Mouse (Mus musculus): ENCODE data around the gene Kcmf1.
"Not testable (repeated sequence)": the region's sequence is repeated elsewhere in the genome, so short reads cannot be mapped to it uniquely, and the experiment has no call there.

Kcmf1 gene

DNA sequence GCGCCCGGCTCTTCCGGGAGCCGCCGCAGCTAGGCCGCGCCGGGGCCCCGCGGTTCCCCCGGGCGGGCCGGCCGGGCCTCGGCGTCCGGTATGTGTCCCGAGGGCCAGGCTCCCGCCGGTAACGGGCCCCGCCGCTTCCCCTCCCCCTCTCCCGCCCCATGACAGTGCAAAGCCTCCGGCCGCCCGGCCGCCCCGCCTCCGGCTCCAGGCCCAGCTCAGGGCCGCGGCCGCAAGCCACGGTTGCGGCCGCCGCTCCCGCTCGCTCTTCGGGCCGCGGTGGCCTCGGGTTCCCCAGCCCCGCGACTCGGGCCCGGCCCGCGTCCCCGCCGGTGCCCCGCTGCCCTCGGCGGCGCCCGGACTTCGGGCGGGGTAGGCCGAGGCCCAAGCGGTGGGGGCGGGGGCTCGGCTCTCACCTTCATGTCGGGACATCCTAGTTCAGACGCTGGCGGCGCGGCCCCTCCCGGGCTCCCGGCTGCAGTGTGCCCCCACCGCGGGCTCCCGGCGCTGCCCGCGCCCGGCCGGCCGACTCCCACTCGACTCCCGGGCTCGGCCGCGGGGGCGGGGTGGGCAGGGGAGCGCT lies 488 bp downstream of the Kcmf1 start:
- peak in 1 of 2 experiments; percentile 73 for DNase-seq (ENCODE audit: low spot score in 2 of 2)

DNA sequence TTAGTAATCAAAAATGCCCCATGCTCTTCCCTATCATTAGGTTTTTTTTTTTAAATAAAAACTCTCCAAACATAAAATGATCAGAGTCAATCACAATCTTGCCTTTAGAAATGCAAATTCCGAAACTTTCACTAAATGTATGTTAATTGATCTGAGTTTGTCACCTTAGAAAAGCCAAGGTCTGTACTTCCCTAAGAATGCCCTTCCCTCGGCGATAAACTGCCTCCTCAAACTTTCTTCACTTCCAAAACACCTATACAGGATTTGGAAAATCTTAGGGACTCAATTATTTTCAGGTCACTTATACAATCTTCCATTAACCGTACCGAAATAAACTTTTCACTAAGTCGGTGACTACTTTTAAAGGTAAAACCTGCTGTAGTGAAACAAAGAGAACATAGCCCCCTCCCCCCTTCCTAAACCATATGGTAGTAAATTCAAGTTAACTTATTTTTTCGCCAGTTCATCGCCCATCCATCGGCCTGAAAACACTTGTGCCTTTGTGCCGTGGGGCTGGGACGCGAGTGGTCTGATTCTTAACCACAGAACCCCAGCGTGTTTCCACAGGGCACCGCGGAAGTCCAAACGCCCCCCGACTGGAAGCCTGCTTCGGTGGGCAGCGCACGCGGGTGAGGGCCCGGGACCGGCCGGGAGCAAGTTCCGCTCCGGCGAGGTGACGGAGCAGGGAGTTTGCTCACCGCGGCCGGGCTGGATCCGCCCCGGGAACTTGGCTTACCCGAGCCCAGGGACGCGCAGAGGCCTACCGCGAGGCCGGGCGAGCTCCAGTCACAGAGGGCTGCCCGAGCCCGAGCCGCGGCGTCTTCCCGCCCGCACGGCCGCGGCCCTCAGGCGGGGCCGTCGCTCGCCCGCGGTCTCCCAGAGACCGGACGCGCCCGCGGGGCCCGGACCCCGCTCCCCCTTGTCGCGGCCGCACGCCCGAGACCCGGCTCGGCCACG lies 1.3 kb downstream of the Kcmf1 start:
- DNase-seq (ENCODE audit: low spot score in 2 of 2), result peak; percentile 66 to 69

- DNase-seq (ENCODE audit: low spot score in 2 of 2), result no peak
These were observed 4.8 kb downstream of the Kcmf1 start for GRCm38 (mm10) chr6:72895000-72895399.

DNA sequence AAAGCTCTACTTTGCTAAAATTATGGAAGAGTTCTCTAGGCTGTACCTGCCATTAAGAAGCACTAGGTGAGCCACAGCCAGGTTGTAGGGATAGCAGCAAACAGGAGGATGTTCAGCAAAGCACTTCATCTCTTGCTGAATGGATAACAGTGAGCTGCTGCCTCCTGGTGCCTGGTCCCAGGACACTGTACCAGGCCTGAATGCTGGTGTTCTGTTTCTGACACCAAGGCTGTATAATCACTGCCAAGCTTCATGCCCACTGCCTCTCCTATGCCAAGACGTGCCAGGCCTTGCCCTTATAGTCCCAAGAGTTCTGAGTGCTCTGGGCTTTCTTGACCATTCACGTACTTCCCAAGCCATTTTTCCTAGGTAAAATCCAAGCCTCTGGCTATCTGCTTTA lies 8.5 kb downstream of the Kcmf1 start:
- DNase-seq (ENCODE audit: low spot score in 2 of 2), result peak; percentile 40 to 43

DNA sequence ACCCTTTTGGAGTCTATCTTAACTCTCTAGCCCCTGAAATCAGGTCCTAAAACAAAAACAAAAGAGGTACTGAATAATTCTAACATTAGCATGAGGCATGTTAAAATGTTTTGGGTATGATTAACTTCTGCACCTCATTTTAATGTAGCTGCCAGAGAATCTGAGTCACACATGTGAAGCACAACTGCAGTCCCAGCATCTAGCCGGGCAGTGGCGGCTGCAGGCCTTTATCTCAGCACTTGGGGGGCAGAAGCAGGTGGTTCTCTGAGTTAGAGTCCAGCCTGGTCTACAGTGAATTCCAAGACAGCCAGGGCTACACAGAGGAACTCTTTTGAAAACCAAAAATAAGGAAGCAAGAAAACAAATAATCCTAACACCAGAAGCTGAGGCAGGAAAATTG lies 11.1 kb downstream of the Kcmf1 start:
- no peak for DNase-seq (ENCODE audit: low spot score in 2 of 2)

GRCm38 (mm10) chr6:72885268-72885667 lies 14.5 kb downstream of the Kcmf1 start:
- no peak for DNase-seq (ENCODE audit: low spot score in 2 of 2)

- DNase-seq (ENCODE audit: low spot score in 2 of 2), result no peak
These were observed 15.0 kb downstream of the Kcmf1 start for GRCm38 (mm10) chr6:72884767-72885166.

GRCm38 (mm10) chr6:72882661-72883458 lies 16.9 kb downstream of the Kcmf1 start:
- no peak for DNase-seq (ENCODE audit: low spot score in 2 of 2)

- DNase-seq (ENCODE audit: low spot score in 2 of 2), result no peak
These were observed 17.6 kb downstream of the Kcmf1 start for GRCm38 (mm10) chr6:72882222-72882621.

- no peak for DNase-seq (ENCODE audit: low spot score in 2 of 2)
These were observed 18.2 kb downstream of the Kcmf1 start for GRCm38 (mm10) chr6:72881619-72881979.

DNA sequence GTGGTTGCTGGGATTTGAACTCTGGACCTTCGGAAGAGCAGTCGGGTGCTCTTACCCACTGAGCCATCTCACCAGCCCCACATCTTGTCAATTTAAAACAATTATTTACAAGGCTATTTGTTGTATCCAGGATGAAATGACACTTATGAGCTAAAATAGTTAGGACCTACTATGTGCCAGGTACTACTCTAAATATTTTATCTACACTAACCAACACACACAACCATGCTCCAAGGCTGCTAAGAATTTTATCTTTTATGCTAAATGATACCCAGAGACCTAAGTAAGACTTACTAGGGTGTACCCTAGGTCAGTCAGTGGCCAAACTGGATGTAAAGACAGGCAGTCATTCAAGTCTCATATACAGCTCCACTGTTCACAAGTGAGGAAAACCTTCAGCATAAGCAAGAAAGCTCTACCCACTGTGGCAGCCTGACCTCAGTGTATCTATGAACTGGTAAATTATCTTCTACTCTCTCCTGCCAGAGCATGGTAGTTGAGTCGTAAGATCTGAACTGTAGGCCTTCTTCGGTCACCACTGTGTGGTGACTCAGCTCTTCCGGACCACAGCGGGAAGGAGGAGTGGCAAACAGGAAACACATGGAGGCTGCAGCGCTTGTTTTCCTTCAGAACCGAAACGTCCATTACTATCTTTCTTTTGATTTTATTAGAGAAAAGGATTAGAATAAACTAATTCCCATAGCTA lies 18.7 kb downstream of the Kcmf1 start:
- no peak for DNase-seq (ENCODE audit: low spot score in 2 of 2)

DNA sequence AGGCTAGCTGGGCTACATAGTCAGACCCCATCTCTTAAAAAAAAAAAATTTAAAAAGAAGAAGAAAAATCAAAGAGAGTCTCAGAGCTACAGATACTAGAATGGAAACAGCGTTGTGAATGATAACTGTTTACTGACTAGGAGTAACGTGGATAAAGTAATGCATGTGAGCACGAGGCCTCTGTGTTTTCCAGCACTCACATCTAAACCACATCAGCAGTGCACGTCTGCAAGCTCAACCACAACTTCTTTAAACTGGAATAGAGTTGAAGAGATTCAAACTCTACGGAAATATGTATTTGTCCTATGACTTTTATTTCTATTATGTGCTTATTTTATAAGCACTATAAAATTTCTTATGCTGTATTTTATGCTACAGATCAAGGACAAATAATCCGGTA lies 23.1 kb downstream of the Kcmf1 start:
- DNase-seq (ENCODE audit: low spot score in 2 of 2), result no peak

DNA sequence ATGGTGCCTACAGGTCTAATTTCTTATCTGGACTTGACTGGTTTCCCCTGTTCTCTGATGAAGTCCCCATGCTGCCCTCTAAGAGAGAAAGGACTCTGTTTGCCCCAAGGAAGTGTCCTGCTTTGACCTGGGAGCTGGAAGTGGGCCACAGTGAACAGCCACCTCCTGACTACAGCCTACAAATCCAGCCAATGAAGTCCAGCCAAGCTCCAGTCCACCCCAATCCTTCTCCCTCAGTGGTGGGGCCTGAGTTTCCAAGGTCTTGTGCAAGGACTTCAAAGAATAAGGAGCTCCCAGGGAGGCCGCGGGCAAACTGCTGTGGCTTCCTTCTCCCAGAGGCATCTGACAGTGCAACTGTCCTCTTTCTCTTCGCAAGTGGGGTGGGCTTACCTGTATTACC lies 26.4 kb downstream of the Kcmf1 start:
- DNase-seq (ENCODE audit: low spot score in 2 of 2), result peak; percentile 50 to 57

DNA sequence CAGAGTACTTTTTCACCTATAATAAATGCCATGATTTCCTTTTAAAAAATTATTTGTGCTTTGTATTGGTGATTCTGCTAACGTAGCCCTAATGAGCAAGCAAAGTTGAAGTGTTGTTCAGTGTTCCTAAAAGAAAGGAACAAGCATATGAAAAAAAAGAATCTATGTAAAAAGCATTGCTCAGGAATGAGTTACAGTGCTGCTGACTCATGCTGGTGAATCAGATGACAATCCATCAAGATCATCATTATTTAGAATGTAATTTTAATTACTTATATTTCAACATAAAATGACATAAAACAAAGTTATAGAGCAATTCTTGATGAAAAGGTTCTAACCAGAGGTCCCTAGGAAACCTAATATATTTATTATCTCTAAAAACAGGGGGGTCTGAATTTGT lies 27.5 kb downstream of the Kcmf1 start:
- DNase-seq (ENCODE audit: low spot score in 2 of 2), result no peak

DNA sequence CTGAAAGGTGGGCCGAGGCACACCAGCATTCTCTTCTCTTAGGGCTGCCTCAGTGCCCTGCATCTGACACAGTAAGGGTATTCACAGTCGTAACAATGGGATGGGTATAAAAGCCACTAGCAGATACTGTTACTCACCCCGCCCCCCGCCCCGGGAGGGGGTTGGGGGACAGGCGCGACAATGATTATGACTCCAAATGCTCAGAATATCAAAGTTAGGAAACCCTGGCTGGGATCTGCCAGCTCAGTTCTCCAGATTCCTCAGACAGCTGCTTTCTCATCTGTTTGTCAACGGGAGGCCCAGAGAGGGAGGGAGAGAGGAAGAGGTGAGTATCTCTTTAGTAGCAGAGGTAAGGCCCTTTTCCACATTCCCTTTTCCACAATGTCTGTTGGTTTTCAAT lies 30.2 kb downstream of the Kcmf1 start:
- peak in 1 of 2 experiments; percentile 25 for DNase-seq (ENCODE audit: low spot score in 2 of 2)

GRCm38 (mm10) chr6:72868688-72869087 lies 31.1 kb downstream of the Kcmf1 start:
- no peak for DNase-seq (ENCODE audit: low spot score in 2 of 2)

DNA sequence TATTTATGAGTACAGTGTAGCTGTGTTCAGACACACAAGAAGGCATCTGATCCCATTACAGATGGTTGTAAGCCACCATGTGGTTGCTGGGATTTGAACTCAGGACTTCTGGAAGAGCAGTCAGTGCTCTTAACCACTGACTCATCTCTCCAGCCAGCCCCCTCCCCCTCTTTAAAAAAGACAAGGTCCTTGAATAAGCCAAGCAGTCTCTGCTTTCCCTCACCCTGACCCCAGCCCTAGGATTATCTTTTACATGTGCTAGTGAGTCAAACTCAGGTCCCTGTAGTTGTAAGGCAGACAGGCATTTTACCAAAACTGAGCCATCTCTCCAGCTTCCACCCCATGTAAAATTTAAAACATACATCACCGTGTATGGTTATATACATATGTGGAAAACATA lies 32.0 kb downstream of the Kcmf1 start:
- DNase-seq (ENCODE audit: low spot score in 2 of 2), result no peak

GRCm38 (mm10) chr6:72866232-72866631 lies 33.5 kb downstream of the Kcmf1 start:
- DNase-seq (ENCODE audit: low spot score in 2 of 2), result no peak

GRCm38 (mm10) chr6:72862686-72863085 lies 37.1 kb downstream of the Kcmf1 start:
- DNase-seq (ENCODE audit: low spot score in 2 of 2), result not testable (repeated sequence)

GRCm38 (mm10) chr6:72854256-72854655 lies 45.5 kb downstream of the Kcmf1 start:
- DNase-seq (ENCODE audit: low spot score in 2 of 2), result no peak

GRCm38 (mm10) chr6:72852180-72852579 lies 47.6 kb downstream of the Kcmf1 start:
- no peak for DNase-seq (ENCODE audit: low spot score in 2 of 2)

DNA sequence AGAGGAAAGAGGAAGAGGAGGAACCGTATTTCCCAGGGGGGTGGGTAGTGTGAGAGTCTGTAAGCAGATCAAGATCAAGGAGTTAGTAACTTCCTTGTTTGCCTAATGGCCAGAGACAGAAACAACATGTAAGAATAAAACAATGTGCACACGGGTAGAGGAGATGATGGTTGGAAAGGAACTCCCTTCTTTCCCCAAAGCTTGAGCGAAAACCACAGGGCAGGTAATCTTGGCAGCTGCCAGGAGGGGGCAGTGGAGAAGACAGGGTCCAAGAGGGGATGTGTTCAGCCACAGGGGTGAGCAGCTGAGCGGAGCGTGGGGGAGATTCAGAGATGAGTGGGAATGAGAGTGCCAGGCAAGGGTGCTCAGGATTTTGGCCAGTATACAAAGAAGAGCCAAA lies 48.1 kb downstream of the Kcmf1 start:
- peak in 1 of 2 experiments; percentile 35 for DNase-seq (ENCODE audit: low spot score in 2 of 2)
